Mouse (Mus musculus) adrenal gland, postnatal 14 days (tissue): ENCODE data around the gene Foxj2. TPM values are rescaled to one million over a fixed set of nuclear protein-coding genes. Genes with fewer than 3 reads are reported as not detected.

Experiments
- DNase-seq: peaks from one replicate; pipeline ENCODE4 v3.0.0; 2021; ENCODE audit warnings: mixed read lengths
- total RNA-seq: library from RNA; stranded (reverse); gene quantifications from 2 replicates; pipeline ENCODE4 v1.2.3, GENCODE M21; 2021

Gene Foxj2
- total RNA-seq, 1 experiment from 2014 or later, result 21.3 TPM

DNA sequence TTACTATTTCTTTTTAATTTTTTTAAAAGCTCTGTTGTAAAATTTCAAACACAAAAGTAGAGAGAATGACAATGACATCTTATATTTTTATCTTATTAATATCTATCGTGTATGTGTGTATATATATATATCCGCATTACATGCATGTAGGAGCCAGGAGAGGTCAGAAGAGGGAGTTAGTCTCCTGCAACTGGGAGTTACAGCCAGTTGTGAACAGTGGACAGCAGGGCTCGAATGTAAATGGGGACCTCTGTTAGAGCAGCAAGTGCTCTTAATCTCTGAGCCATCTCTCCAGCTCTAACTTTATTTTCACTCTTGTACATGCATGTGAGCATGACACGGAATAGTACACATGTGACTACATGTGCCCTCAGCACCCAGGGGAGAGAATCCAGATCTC, 7.0 kb upstream of the Foxj2 start:
- no peak for DNase-seq

DNA sequence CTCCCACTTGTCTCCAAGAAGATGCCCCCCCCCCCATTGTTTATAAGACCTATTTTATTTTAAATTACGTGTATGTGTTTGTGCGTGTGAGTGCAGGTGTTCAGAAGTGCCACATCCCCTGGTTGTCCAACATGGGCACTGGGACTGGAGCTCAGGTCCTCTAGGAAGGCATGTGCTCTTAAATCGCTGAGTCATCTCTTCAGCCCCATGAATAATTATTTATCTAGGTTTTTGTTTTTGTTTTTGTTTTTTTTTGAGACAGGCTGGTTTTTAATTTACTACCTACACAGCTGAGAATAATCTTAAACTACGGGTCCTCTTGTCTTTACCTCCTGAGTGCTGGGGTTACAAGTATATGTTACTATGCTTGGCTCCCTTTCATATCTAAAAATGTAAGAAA, 6.1 kb upstream of the Foxj2 start:
- no peak for DNase-seq

DNA sequence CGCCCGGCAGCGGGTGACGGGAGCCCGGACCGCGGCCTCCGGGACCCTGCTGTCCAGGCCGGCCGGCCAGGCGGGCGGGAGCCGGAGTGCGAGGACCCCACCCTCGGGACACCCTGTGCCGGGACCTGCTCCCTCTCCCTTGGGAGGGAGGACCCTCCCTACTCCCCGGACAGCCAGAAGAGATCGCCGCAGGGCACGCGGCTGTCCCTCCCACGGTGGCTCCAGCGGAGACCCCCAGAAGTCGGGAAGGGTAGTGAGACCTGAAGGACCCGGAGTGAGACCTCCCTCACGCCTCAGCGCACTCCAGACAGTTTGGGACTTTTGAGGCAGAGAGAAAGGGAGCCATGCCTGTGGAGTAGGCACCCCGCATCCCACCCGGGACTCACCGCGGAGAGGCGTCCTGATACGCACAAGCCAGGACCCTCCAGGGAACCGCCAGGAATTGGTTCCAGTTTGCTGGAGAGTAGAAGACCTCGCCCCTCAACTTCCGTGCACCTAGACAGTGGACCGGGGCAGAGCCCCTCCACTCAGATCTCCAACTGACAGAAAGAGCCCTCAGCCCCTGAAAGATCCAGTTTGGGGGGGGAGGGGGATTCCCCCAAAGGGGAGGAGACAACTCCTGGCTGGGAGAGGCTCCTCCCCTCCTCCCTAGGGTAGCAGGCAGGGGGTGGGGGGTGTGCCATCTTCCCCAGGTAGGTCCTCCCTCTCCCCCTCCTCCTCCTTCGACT, 521 bp downstream of the Foxj2 start:
- peak; percentile 57 for DNase-seq

- DNase-seq, result no peak
These were observed 1.3 kb downstream of the Foxj2 start for GRCm38 (mm10) chr6:122820799-122821650.

GRCm38 (mm10) chr6:122821822-122822221, 2.1 kb downstream of the Foxj2 start:
- no peak for DNase-seq

GRCm38 (mm10) chr6:122824086-122824485, 4.4 kb downstream of the Foxj2 start:
- DNase-seq, result peak; percentile 20

- no peak for DNase-seq
These were observed 5.5 kb downstream of the Foxj2 start for GRCm38 (mm10) chr6:122825166-122825565.

DNA sequence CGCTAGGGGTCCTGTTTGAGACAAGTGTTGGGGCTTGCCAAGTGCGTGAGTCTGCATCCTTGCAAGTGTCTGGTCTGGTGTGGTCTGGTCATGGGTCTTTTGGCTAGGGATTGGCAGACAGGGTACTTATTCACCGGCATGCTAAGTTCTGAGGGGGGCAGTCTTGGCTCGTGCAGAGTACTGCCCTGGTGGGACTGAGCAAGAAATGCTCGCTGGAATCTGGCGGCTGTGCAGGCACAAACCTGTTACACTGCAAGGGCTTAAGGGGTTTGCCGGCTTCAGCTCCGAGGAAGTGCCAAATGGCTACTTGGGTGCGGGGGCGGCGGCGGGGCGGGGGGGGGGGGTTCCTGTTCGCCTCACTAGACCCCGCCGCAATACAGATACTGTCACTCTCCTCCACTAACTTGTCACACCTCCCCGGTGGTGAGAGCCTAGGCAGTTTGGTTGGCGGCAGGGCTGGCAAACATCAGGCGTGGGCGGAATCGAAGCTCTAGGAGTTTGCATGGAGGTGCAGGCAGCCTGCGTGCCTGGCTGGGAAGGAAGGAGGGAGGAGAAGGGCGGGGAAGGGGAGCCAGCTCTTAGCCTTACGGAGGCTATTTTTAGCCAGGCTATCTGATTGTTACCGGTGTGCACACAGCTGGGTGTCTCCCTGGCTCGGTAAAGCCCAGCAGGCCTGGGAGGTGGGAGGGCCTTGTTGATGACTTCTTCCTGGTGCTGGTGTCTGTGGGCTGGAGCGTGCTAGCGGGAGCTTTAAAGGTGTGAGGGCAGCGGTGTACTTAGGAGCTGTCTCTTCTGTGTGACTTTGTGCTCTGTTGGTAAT, 6.4 kb downstream of the Foxj2 start:
- DNase-seq, result peak; percentile 84

DNA sequence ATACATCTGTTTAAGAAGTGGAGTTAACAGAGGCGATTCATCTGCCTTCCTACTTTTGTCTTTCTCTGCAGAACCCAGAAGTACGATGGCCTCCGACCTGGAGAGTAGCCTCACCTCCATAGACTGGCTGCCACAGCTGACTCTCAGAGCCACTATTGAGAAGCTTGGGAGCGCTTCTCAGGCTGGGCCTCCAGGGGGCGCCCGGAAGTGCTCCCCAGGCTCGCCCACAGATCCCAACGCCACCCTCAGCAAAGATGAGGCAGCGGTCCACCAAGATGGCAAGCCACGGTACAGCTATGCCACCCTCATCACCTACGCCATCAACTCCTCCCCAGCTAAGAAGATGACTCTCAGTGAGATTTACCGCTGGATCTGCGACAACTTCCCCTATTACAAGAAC, 8.4 kb downstream of the Foxj2 start:
- DNase-seq, result peak; percentile 63

DNA sequence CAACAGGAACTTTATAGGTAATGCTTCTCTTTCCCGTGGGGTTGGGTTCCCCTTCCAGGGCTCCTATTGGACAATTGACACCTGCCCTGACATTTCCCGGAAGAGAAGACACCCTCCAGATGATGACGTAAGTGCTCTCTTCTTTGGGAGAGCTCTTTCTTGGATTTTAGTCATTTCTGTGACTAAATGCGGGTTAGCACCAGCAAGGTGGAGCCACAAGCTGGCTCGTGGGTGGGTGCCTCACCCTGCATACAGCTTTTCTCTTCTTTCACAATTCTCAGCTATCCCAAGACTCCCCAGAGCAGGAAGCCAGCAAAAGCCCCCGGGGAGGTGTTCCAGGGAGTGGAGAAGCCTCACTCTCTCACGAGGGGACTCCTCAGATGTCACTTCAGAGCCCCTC, 13.2 kb downstream of the Foxj2 start:
- DNase-seq, result no peak

GRCm38 (mm10) chr6:122834365-122834764, 14.7 kb downstream of the Foxj2 start:
- DNase-seq, result peak; percentile 60

- no peak for DNase-seq
These were observed 17.3 kb downstream of the Foxj2 start for GRCm38 (mm10) chr6:122836974-122837373.

- no peak for DNase-seq
These were observed 17.8 kb downstream of the Foxj2 start for GRCm38 (mm10) chr6:122837539-122837938.

- DNase-seq, result no peak
These were observed 24.0 kb downstream of the Foxj2 start for GRCm38 (mm10) chr6:122843759-122844158.

DNA sequence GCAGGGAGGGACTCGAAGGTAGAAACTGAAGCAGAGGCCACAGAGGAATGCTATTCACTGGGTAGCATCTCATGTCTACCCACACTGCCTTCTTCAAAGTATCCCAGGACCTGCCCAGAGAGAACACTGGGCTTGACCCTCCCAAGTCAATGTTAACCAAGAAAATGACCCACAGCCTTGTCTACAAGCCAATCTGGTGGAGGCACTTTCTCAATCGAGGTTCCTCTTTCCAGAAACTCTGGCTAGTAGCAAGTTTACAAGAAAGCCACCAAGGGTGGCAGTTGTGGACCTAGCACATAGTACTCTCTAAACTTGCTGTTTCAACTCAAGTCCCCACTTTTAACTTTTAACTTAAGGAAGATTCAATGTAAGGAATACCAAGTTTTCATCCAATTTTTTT, 33.0 kb downstream of the Foxj2 start:
- DNase-seq, result no peak

DNA sequence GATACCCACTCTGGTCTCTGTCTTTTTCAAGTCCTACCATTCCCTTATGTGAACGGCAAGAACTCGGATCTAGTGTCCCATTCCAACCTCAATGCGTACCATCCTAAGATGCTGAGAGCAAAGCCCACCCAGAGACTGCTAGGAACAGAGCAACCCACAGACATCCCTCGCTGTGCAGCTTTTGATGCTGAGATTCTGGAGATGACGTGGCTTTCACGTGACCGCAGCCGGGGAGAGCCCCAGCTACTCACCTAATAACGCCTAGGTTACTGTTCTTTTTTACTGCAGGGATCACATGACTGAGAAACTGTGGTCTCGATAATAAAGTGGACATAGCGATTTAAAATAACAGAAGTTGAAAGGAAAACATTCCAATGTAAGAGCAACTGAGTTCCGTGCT, 34.8 kb downstream of the Foxj2 start:
- DNase-seq, result no peak

GRCm38 (mm10) chr6:122855955-122856354, 36.2 kb downstream of the Foxj2 start, which contains the start of gene C3ar1:
Gene C3ar1, minus strand, starts transcription at chr6:122856161.
- peak; percentile 44 for DNase-seq

- no peak for DNase-seq
These were observed 42.7 kb downstream of the Foxj2 start for GRCm38 (mm10) chr6:122862434-122862833.

DNA sequence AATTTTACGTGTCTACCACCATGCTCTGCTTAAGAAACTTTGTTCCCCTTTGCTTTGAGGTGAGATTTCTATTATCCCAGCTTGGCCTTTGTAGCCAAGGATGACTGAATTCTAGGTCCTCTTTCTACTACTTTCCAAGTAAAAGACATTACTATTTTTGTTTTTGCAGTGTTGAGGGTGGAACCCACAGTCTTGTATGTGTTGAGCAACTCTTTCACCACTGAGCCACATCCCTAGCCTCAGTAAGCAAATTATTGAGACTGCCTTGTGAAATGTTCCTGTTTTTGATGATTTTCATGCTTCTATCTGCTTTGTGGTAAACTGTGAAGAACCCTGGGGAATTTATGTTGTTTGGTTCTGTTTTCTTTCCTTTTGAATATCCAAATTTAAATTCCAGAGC, 43.2 kb downstream of the Foxj2 start:
- no peak for DNase-seq

DNA sequence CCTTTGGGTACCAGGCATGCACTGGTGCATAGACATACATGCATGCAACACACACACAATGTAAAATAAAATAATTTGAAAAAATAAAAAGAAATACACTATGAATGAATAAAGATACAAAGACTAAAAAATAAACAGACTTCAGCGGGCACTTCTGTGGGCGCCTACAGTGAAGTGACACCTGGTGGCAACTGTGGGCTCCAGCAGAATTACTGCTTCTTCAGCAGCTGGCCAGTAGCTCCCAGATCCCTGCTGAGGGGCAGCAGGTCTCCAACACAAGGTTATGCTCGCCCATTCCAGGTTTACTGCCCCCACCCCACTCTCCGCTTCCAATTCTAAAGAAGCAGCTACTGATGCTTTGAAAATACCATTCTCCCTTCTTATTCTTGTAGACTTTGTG, 48.2 kb downstream of the Foxj2 start:
- DNase-seq, result peak; percentile 22

- DNase-seq, result peak; percentile 16
These were observed 50.1 kb downstream of the Foxj2 start for GRCm38 (mm10) chr6:122869846-122870245.

DNA sequence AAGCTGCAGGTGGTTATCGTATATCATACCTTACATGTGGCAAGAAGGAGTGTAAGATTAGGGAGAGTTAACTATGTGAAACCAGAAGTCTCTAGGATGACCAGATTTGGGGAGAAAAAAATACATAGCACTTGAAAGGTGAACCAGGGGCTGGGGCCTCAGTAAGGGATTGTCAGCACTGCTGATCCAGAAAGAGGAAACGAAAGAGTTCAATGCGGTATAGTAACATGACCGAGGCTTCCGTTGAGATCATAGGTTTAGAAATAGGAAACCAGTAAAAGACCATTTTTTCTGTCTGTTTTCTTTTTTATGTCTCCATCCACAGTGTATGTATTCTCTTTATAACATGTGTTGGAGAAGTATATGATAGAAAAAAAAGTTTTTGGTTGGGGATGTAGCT, 53.1 kb downstream of the Foxj2 start:
- no peak for DNase-seq
